Mouse (Mus musculus): ENCODE measurements around the gene Tagln3.

Tagln3 gene

GRCm38 (mm10) chr16:45724742-45725102 lies 314 bp upstream of the Tagln3 start:
- in situ Hi-C loops (cut with MboI; ENCODE audit: low pct_unique_long_range_greater_than_20kb in 1 of 2, low sequenced_read_pairs in 2 of 2, unreplicated experiment in 1 of 2) = no loop called here

- in situ Hi-C loops (cut with MboI; ENCODE audit: low pct_unique_long_range_greater_than_20kb in 1 of 2, low sequenced_read_pairs in 2 of 2, unreplicated experiment in 1 of 2) = no loop called here
Measured at GRCm38 (mm10) chr16:45723172-45723901, 1.1 kb downstream of the Tagln3 start.

- in situ Hi-C loops (cut with MboI; ENCODE audit: low pct_unique_long_range_greater_than_20kb in 1 of 2, low sequenced_read_pairs in 2 of 2, unreplicated experiment in 1 of 2) = no loop called here
Measured at GRCm38 (mm10) chr16:45722460-45722951, 1.9 kb downstream of the Tagln3 start.

- in situ Hi-C loops (cut with MboI; ENCODE audit: low pct_unique_long_range_greater_than_20kb in 1 of 2, low sequenced_read_pairs in 2 of 2, unreplicated experiment in 1 of 2) = no loop called here
Measured at GRCm38 (mm10) chr16:45720022-45720630, 4.3 kb downstream of the Tagln3 start.

GRCm38 (mm10) chr16:45718296-45718695 lies 6.1 kb downstream of the Tagln3 start:
- in situ Hi-C loops (cut with MboI; ENCODE audit: low pct_unique_long_range_greater_than_20kb in 1 of 2, low sequenced_read_pairs in 2 of 2, unreplicated experiment in 1 of 2) = no loop called here

GRCm38 (mm10) chr16:45714489-45715150 lies 9.8 kb downstream of the Tagln3 start:
- in situ Hi-C loops (cut with MboI; ENCODE audit: low pct_unique_long_range_greater_than_20kb in 1 of 2, low sequenced_read_pairs in 2 of 2, unreplicated experiment in 1 of 2) = no loop called here

GRCm38 (mm10) chr16:45713878-45714277 lies 10.5 kb downstream of the Tagln3 start:
- in situ Hi-C loops (cut with MboI; ENCODE audit: low pct_unique_long_range_greater_than_20kb in 1 of 2, low sequenced_read_pairs in 2 of 2, unreplicated experiment in 1 of 2) = no loop called here

- in situ Hi-C loops (cut with MboI; ENCODE audit: low pct_unique_long_range_greater_than_20kb in 1 of 2, low sequenced_read_pairs in 2 of 2, unreplicated experiment in 1 of 2) = no loop called here
Measured at GRCm38 (mm10) chr16:45713261-45713660, 11.1 kb downstream of the Tagln3 start.

GRCm38 (mm10) chr16:45711263-45711662 lies 13.1 kb downstream of the Tagln3 start:
- in situ Hi-C loops (cut with MboI; ENCODE audit: low pct_unique_long_range_greater_than_20kb in 1 of 2, low sequenced_read_pairs in 2 of 2, unreplicated experiment in 1 of 2) = no loop called here

GRCm38 (mm10) chr16:45699301-45699700 lies 25.1 kb downstream of the Tagln3 start:
- in situ Hi-C loops (cut with MboI; ENCODE audit: low pct_unique_long_range_greater_than_20kb in 1 of 2, low sequenced_read_pairs in 2 of 2, unreplicated experiment in 1 of 2) = loop anchor here in 1 of 2 experiments (25.0 kb wide), 1 partner anchor 263 kb away; the partner anchor contains the start of gene Phldb2

- in situ Hi-C loops (cut with MboI; ENCODE audit: low pct_unique_long_range_greater_than_20kb in 1 of 2, low sequenced_read_pairs in 2 of 2, unreplicated experiment in 1 of 2) = loop anchor here in 1 of 2 experiments (25.0 kb wide), 1 partner anchor 264 kb away; the partner anchor contains the start of gene Phldb2
Measured at GRCm38 (mm10) chr16:45697996-45698395, 26.4 kb downstream of the Tagln3 start.

GRCm38 (mm10) chr16:45695445-45696160 lies 28.8 kb downstream of the Tagln3 start:
- in situ Hi-C loops (cut with MboI; ENCODE audit: low pct_unique_long_range_greater_than_20kb in 1 of 2, low sequenced_read_pairs in 2 of 2, unreplicated experiment in 1 of 2) = loop anchor here in 1 of 2 experiments (25.0 kb wide), 1 partner anchor 267 kb away; the partner anchor contains the start of gene Phldb2

- in situ Hi-C loops (cut with MboI; ENCODE audit: low pct_unique_long_range_greater_than_20kb in 1 of 2, low sequenced_read_pairs in 2 of 2, unreplicated experiment in 1 of 2) = loop anchor here in 1 of 2 experiments (25.0 kb wide), 1 partner anchor 269 kb away; the partner anchor contains the start of gene Phldb2
Measured at GRCm38 (mm10) chr16:45693558-45693957, 30.9 kb downstream of the Tagln3 start, which contains the start of gene Tmprss7. Gene Tmprss7 (minus strand): TSS chr16:45693658.

DNA sequence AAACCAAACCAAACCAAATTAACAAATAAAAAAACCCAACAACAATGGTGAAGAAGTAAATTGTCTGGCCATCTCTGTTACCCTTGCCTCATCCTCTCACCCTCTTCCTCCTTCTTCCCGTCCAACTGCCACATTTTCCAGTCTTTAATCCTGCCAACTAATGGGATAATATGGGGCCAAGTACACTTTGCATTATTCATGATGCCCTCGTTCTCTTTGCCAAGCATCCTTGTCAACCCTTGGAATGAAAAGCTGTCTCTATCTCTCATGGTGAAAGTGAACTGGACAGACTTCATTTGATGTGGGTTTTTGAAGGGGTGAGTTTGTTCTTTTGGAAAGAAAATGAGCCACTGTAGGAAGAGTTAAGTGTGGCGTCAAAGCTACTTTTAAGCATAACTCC lies 31.6 kb downstream of the Tagln3 start:
- in situ Hi-C loops (cut with MboI; ENCODE audit: low pct_unique_long_range_greater_than_20kb in 1 of 2, low sequenced_read_pairs in 2 of 2, unreplicated experiment in 1 of 2) = loop anchor here in 1 of 2 experiments (25.0 kb wide), 1 partner anchor 269 kb away; the partner anchor contains the start of gene Phldb2

DNA sequence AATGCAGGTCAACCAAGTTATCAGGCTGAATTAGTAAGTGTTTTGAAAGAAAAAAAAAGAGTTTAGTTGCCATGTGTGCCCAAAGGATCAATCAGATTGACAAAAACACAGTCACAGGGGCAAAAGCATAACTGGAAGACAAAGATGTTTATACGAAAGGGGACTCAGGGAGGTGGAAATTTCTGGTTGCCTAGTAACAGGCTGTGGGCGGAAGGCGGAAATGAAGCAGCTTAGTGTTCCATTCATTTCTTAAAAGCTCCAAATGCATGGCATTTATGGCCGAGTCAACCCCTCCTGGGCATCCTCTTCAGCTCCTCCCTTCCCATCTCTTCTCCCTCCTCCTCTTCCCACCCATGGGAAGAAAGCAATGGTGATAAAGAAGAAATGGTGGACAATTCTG lies 34.2 kb downstream of the Tagln3 start:
- in situ Hi-C loops (cut with MboI; ENCODE audit: low pct_unique_long_range_greater_than_20kb in 1 of 2, low sequenced_read_pairs in 2 of 2, unreplicated experiment in 1 of 2) = loop anchor here in 1 of 2 experiments (25.0 kb wide), 1 partner anchor 272 kb away; the partner anchor contains the start of gene Phldb2

DNA sequence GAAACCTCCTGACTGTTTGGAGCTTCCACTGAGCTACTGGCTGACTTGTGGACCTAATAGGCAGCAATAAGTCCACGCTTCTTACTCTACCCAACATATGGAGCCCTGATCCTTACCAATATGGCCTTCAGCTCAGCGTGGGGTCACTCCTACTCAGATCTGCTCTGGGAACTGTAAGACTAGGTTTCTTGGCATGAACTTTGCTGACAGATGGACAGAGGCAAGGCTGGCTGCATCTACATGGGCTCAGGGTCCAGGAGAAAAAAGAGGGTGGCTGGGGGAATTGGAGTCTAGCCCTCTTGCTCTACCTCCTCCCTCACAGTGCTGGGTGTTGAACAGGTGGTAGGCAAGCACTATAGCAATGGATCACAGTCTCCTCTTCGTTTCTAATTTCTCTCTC lies 37.6 kb downstream of the Tagln3 start:
- in situ Hi-C loops (cut with MboI; ENCODE audit: low pct_unique_long_range_greater_than_20kb in 1 of 2, low sequenced_read_pairs in 2 of 2, unreplicated experiment in 1 of 2) = loop anchor here in 1 of 2 experiments (25.0 kb wide), 1 partner anchor 275 kb away; the partner anchor contains the start of gene Phldb2

GRCm38 (mm10) chr16:45685295-45685694 lies 39.1 kb downstream of the Tagln3 start:
- in situ Hi-C loops (cut with MboI; ENCODE audit: low pct_unique_long_range_greater_than_20kb in 1 of 2, low sequenced_read_pairs in 2 of 2, unreplicated experiment in 1 of 2) = loop anchor here in 1 of 2 experiments (25.0 kb wide), 1 partner anchor 277 kb away; the partner anchor contains the start of gene Phldb2

- in situ Hi-C loops (cut with MboI; ENCODE audit: low pct_unique_long_range_greater_than_20kb in 1 of 2, low sequenced_read_pairs in 2 of 2, unreplicated experiment in 1 of 2) = loop anchor here in 1 of 2 experiments (25.0 kb wide), 1 partner anchor 277 kb away; the partner anchor contains the start of gene Phldb2
Measured at GRCm38 (mm10) chr16:45684815-45685214, 39.6 kb downstream of the Tagln3 start.

Data from mouse embryonic stem cell (cell line).